Mouse (Mus musculus): ENCODE results near the gene Psmb2. TPM values are rescaled to one million over a fixed set of nuclear protein-coding genes. Genes with fewer than 3 reads are reported as not detected.

The Psmb2 gene
- polyA plus RNA-seq, 1 experiment from 2014 or later: 449 TPM

- Histone ChIP-seq H3K4me3 (no peak overlapping the region), H3K9ac (replicated peaks) (no peak overlapping the region), H3K9me3 (no peaks in the 10 kb centered on the region), H3K4me2 (replicated peaks) (no peak overlapping the region), H3K36me3 (no peaks in the 10 kb centered on the region), H3K27ac (replicated peaks) (no peak overlapping the region), H3K27me3 (0 out of 2 replicates have a peak, but pooled peaks cover 3% of the 10 kb centered on the region), H3K4me1 (no peaks in the 10 kb centered on the region)
- 18% methylated on average over 9 of the region's 9 CpGs for WGBS
- ATAC-seq (replicated peaks): no peak
Observed at GRCm38 (mm10) chr4:126655356-126655755, 22.1 kb upstream of the Psmb2 start.

GRCm38 (mm10) chr4:126661249-126661648 is 16.2 kb upstream of the Psmb2 start:
- H3K4me1 ChIP-seq: peaks cover 11% of the 10 kb centered on the region; the same call in 1 of the 2 replicates

GRCm38 (mm10) chr4:126667075-126667474 is 10.4 kb upstream of the Psmb2 start:
- no peaks in the 10 kb centered on the region for H3K9me3 ChIP-seq
- no peak overlapping the region for H3K4me2 ChIP-seq (replicated peaks)
- H3K9ac ChIP-seq (replicated peaks): no peak overlapping the region
- no peak for ATAC-seq (replicated peaks)
- peaks cover 3% of the 10 kb centered on the region; the same call in 1 of the 2 replicates for H3K4me1 ChIP-seq
- no peak overlapping the region for H3K4me3 ChIP-seq
- no peaks in the 10 kb centered on the region for H3K36me3 ChIP-seq
- no peak overlapping the region for H3K27ac ChIP-seq (replicated peaks)
- WGBS: 85% methylated on average over 2 of the region's 2 CpGs
- no peaks in the 10 kb centered on the region for H3K27me3 ChIP-seq

More at GRCm38 (mm10) chr4:126661249-126661648, 16.2 kb upstream of the Psmb2 start:
- no peaks in the 10 kb centered on the region for H3K9me3 ChIP-seq
- 54% methylated on average over 7 of the region's 7 CpGs for WGBS
- H3K27ac ChIP-seq (replicated peaks): peak overlapping the region; percentile 35; the same call in 1 of the 2 replicates
- no peak overlapping the region for H3K4me2 ChIP-seq (replicated peaks)
- H3K9ac ChIP-seq (replicated peaks): no peak overlapping the region
- H3K27me3 ChIP-seq: no peaks in the 10 kb centered on the region
- H3K4me3 ChIP-seq: no peak overlapping the region
- H3K36me3 ChIP-seq: no peaks in the 10 kb centered on the region
- ATAC-seq (replicated peaks): peak; percentile 84

- Histone ChIP-seq H3K4me1 (peaks cover 19% of the 10 kb centered on the region), H3K4me2 (replicated peaks) (no peak overlapping the region), H3K36me3 (peaks cover 30% of the 10 kb centered on the region), H3K9ac (replicated peaks) (no peak overlapping the region), H3K9me3 (no peaks in the 10 kb centered on the region), H3K27me3 (no peaks in the 10 kb centered on the region), H3K27ac (replicated peaks) (no peak overlapping the region), H3K4me3 (no peak overlapping the region)
- WGBS: 87% methylated on average over 5 of the region's 5 CpGs
- no peak for ATAC-seq (replicated peaks)
Observed at GRCm38 (mm10) chr4:126682298-126682697, 4.9 kb downstream of the Psmb2 start.

- no peak overlapping the region for H3K27ac ChIP-seq (replicated peaks)
- no peaks in the 10 kb centered on the region for H3K9me3 ChIP-seq
- no peak overlapping the region for H3K9ac ChIP-seq (replicated peaks)
- no peak overlapping the region for H3K4me2 ChIP-seq (replicated peaks)
- peaks cover 37% of the 10 kb centered on the region for H3K36me3 ChIP-seq
- no peak overlapping the region for H3K4me3 ChIP-seq
- H3K4me1 ChIP-seq: peaks cover 17% of the 10 kb centered on the region
- ATAC-seq (replicated peaks): no peak
- no peaks in the 10 kb centered on the region for H3K27me3 ChIP-seq
- WGBS: 36% methylated on average over 3 of the region's 3 CpGs
Observed at GRCm38 (mm10) chr4:126683084-126683483, 5.7 kb downstream of the Psmb2 start.

- Histone ChIP-seq H3K4me1 (no peaks in the 10 kb centered on the region), H3K36me3 (peaks cover 43% of the 10 kb centered on the region), H3K9me3 (no peaks in the 10 kb centered on the region), H3K4me3 (no peak overlapping the region), H3K4me2 (replicated peaks) (no peak overlapping the region), H3K27me3 (no peaks in the 10 kb centered on the region), H3K9ac (replicated peaks) (no peak overlapping the region), H3K27ac (replicated peaks) (no peak overlapping the region)
- ATAC-seq (replicated peaks): no peak
- 87% methylated on average over 2 of the region's 2 CpGs for WGBS
Observed at GRCm38 (mm10) chr4:126689457-126689856, 12.0 kb downstream of the Psmb2 start.

GRCm38 (mm10) chr4:126693021-126693420 is 15.6 kb downstream of the Psmb2 start:
- Histone ChIP-seq H3K36me3 (peaks cover 10% of the 10 kb centered on the region), H3K9me3 (no peaks in the 10 kb centered on the region), H3K4me2 (replicated peaks) (no peak overlapping the region), H3K4me1 (no peaks in the 10 kb centered on the region), H3K9ac (replicated peaks) (no peak overlapping the region), H3K27ac (replicated peaks) (no peak overlapping the region; the same call in 1 of the 2 replicates), H3K27me3 (no peaks in the 10 kb centered on the region), H3K4me3 (no peak overlapping the region)
- WGBS: 76% methylated on average over 5 of the region's 5 CpGs
- no peak for ATAC-seq (replicated peaks)

- WGBS: 96% methylated on average over 4 of the region's 4 CpGs
- no peak overlapping the region for H3K9ac ChIP-seq (replicated peaks)
- H3K27ac ChIP-seq (replicated peaks): no peak overlapping the region
- no peak for ATAC-seq (replicated peaks)
- no peak overlapping the region for H3K4me3 ChIP-seq
- H3K4me1 ChIP-seq: no peaks in the 10 kb centered on the region
- H3K27me3 ChIP-seq: no peaks in the 10 kb centered on the region
- H3K9me3 ChIP-seq: no peaks in the 10 kb centered on the region
- H3K36me3 ChIP-seq: peaks cover 9% of the 10 kb centered on the region; the same call in 1 of the 2 replicates
- H3K4me2 ChIP-seq (replicated peaks): no peak overlapping the region
Observed at GRCm38 (mm10) chr4:126696908-126697307, 19.5 kb downstream of the Psmb2 start.

GRCm38 (mm10) chr4:126706630-126707438 is 29.4 kb downstream of the Psmb2 start:
- Histone ChIP-seq H3K4me1 (no peaks in the 10 kb centered on the region), H3K9me3 (no peaks in the 10 kb centered on the region), H3K4me2 (replicated peaks) (no peak overlapping the region), H3K4me3 (no peak overlapping the region), H3K36me3 (peaks cover 66% of the 10 kb centered on the region), H3K27me3 (no peaks in the 10 kb centered on the region), H3K9ac (replicated peaks) (no peak overlapping the region), H3K27ac (replicated peaks) (no peak overlapping the region)
- no peak for ATAC-seq (replicated peaks)
- WGBS: 74% methylated on average over 12 of the region's 12 CpGs

GRCm38 (mm10) chr4:126707439-126707826 is 30.0 kb downstream of the Psmb2 start:
- Histone ChIP-seq H3K4me3 (no peak overlapping the region), H3K36me3 (peaks cover 68% of the 10 kb centered on the region), H3K27ac (replicated peaks) (no peak overlapping the region), H3K4me1 (no peaks in the 10 kb centered on the region), H3K9me3 (no peaks in the 10 kb centered on the region), H3K27me3 (no peaks in the 10 kb centered on the region), H3K9ac (replicated peaks) (no peak overlapping the region), H3K4me2 (replicated peaks) (no peak overlapping the region)
- ATAC-seq (replicated peaks): no peak
- WGBS: 79% methylated on average over 5 of the region's 5 CpGs

GRCm38 (mm10) chr4:126732111-126732510 is 54.7 kb downstream of the Psmb2 start:
- Histone ChIP-seq H3K36me3 (no peaks in the 10 kb centered on the region), H3K4me2 (replicated peaks) (no peak overlapping the region), H3K9ac (replicated peaks) (no peak overlapping the region), H3K27me3 (peaks cover 74% of the 10 kb centered on the region), H3K27ac (replicated peaks) (no peak overlapping the region), H3K4me3 (no peak overlapping the region), H3K9me3 (no peaks in the 10 kb centered on the region), H3K4me1 (peaks cover 18% of the 10 kb centered on the region)
- no peak for ATAC-seq (replicated peaks)
- WGBS: under 1% methylated on average over 18 of the region's 18 CpGs

- Histone ChIP-seq H3K9me3 (no peaks in the 10 kb centered on the region), H3K36me3 (no peaks in the 10 kb centered on the region), H3K9ac (replicated peaks) (no peak overlapping the region), H3K4me2 (replicated peaks) (no peak overlapping the region), H3K27ac (replicated peaks) (no peak overlapping the region), H3K4me3 (no peak overlapping the region), H3K27me3 (peaks cover 81% of the 10 kb centered on the region), H3K4me1 (peaks cover 18% of the 10 kb centered on the region)
- no peak for ATAC-seq (replicated peaks)
- WGBS: 2% methylated on average over 26 of the region's 26 CpGs
Observed at GRCm38 (mm10) chr4:126732531-126733380, 55.3 kb downstream of the Psmb2 start.
